Comparison of ENCODE assay signal across 11 mouse cellular contexts in genomic region chr4:141751419-141752075, GRCm38 (mm10). TPM values are rescaled to one million over a fixed set of nuclear protein-coding genes. Genes with fewer than 3 reads are reported as not detected.
DNase-seq lines count a peak whose midpoint lies in the region; ATAC-seq and TF ChIP-seq lines count a peak whose summit lies in the region.
"Had no signal": no experiment of that assay in that cellular context is flagged by ENCODE, and none has a peak within 500 bp of the region (broad histone marks: within the 10 kb centered on the region; RNA-seq: fewer than 3 reads in every experiment).

No protein-coding gene starts in this region.

- 45% methylated on average over 4 of the region's 4 CpGs for WGBS in kidney, embryonic 16.5 days
- 58% methylated on average over 4 of the region's 4 CpGs for WGBS in kidney, embryonic 14.5 days
- 6% methylated on average over 4 of the region's 4 CpGs for WGBS in liver, embryonic 13.5 days (ENCODE audit: insufficient replicate concordance)

- H3K4me1 ChIP-seq in kidney, embryonic 16.5 days (ENCODE audit: insufficient read depth, low read length): no peaks in the 10 kb centered on the region
- H3K4me1 ChIP-seq in kidney, embryonic 14.5 days (ENCODE audit: control insufficient read depth, insufficient read depth, low read length): peaks cover 4% of the 10 kb centered on the region; the same call in 1 of the 2 replicates
- H3K4me1 ChIP-seq in MEL (ENCODE audit: control insufficient read depth in 1 of 2, insufficient read depth in 2 of 2, low read length in 2 of 2): peaks cover 3 to 15% of the 10 kb centered on the region in 2 experiments; a peak in 2 of 4 replicates
- peaks cover 74% of the 10 kb centered on the region for H3K4me1 ChIP-seq in liver, embryonic 13.5 days (replicated peaks)
- H3K4me1 ChIP-seq: limb, embryonic 13.5 days had no signal

- H3K4me3 ChIP-seq in kidney, embryonic 16.5 days (ENCODE audit: low read length): no peak overlapping the region
- H3K4me3 ChIP-seq in kidney, embryonic 14.5 days (ENCODE audit: low read length): no peak overlapping the region
- peak overlapping the region; percentile 1 to 48 for H3K4me3 ChIP-seq in MEL (ENCODE audit: control insufficient read depth in 1 of 2, insufficient read depth in 1 of 2, low read depth in 2 of 2, low read length in 2 of 2)
- peak overlapping the region; percentile 44 for H3K4me3 ChIP-seq in liver, embryonic 13.5 days (replicated peaks)
- H3K4me3 ChIP-seq: limb, embryonic 13.5 days had no signal

- H3K4me2 ChIP-seq in kidney, embryonic 16.5 days (replicated peaks; ENCODE audit: low read depth, low read length): no peak overlapping the region
- H3K4me2 ChIP-seq in kidney, embryonic 14.5 days (replicated peaks; ENCODE audit: low read depth, low read length): no peak overlapping the region
- peak overlapping the region; percentile 73 for H3K4me2 ChIP-seq in liver, embryonic 13.5 days
- H3K4me2 ChIP-seq: limb, embryonic 13.5 days had no signal

- H3K27me3 ChIP-seq in kidney, embryonic 16.5 days (ENCODE audit: insufficient read depth, low read length): no peaks in the 10 kb centered on the region
- H3K27me3 ChIP-seq in kidney, embryonic 14.5 days (ENCODE audit: control insufficient read depth, insufficient read depth, low read length): no peaks in the 10 kb centered on the region
- H3K27me3 ChIP-seq in MEL (ENCODE audit: control insufficient read depth in 1 of 2, insufficient read depth in 2 of 2, low read length in 2 of 2): no peaks in the 10 kb centered on the region
- no peaks in the 10 kb centered on the region for H3K27me3 ChIP-seq in liver, embryonic 13.5 days

- no peaks in the 10 kb centered on the region for H3K36me3 ChIP-seq in kidney, embryonic 16.5 days (ENCODE audit: insufficient read depth, low read length)
- no peaks in the 10 kb centered on the region for H3K36me3 ChIP-seq in kidney, embryonic 14.5 days (ENCODE audit: control insufficient read depth, insufficient read depth, low read length)
- H3K36me3 ChIP-seq in MEL (ENCODE audit: control insufficient read depth in 1 of 2, insufficient read depth in 2 of 2, low read length in 2 of 2): peaks cover 0 to 3% of the 10 kb centered on the region in 2 experiments; a peak in 2 of 4 replicates
- 0 out of 2 replicates have a peak, but pooled peaks cover 3% of the 10 kb centered on the region for H3K36me3 ChIP-seq in liver, embryonic 13.5 days
- H3K36me3 ChIP-seq: limb, embryonic 13.5 days had no signal

- TF ChIP-seq EP300 in MEL (IDR thresholded peaks at IDR 0.05; ENCODE audit: low read depth in 1 of 2, low read length in 2 of 2): peak; percentile 94 to 96

- peak overlapping the region; percentile 26; the same call in 1 of the 2 replicates for H3K9ac ChIP-seq in kidney, embryonic 16.5 days (replicated peaks; ENCODE audit: low read length)
- H3K9ac ChIP-seq in kidney, embryonic 14.5 days (ENCODE audit: low read depth, low read length): no peak overlapping the region
- peak overlapping the region; percentile 52 for H3K9ac ChIP-seq in MEL (ENCODE audit: control insufficient read depth, low read depth, low read length, poor library complexity, severe bottlenecking)
- peak overlapping the region; percentile 71 for H3K9ac ChIP-seq in liver, embryonic 13.5 days
- H3K9ac ChIP-seq: limb, embryonic 13.5 days had no signal

- H3K9me3 ChIP-seq in kidney, embryonic 16.5 days (ENCODE audit: low read length): no peaks in the 10 kb centered on the region
- H3K9me3 ChIP-seq in kidney, embryonic 14.5 days (ENCODE audit: control insufficient read depth, low read length): no peaks in the 10 kb centered on the region
- no peaks in the 10 kb centered on the region for H3K9me3 ChIP-seq in MEL (replicated peaks; ENCODE audit: insufficient read depth, low read length)
- H3K9me3 ChIP-seq in liver, embryonic 13.5 days (replicated peaks): no peaks in the 10 kb centered on the region
- H3K9me3 ChIP-seq: limb, embryonic 13.5 days had no signal

- DNase-seq in MEL (ENCODE audit: low read depth, low spot score): peak; percentile 78
- peak; percentile 67 for DNase-seq in liver, embryonic 13.5 days
- DNase-seq in ovary, postnatal 14 days (ENCODE audit: low spot score): no peak
- no peak for DNase-seq in cerebellum, postnatal 10 days
- no peak for DNase-seq in urinary bladder, postnatal 10 days (ENCODE audit: low spot score)
- DNase-seq: kidney, postnatal 4 days had no signal

- no peak for TF ChIP-seq RAD21 in MEL (IDR thresholded peaks at IDR 0.05; ENCODE audit: low read depth, low read length)

- no peak overlapping the region for H3K27ac ChIP-seq in kidney, embryonic 16.5 days (ENCODE audit: low read length)
- H3K27ac ChIP-seq in kidney, embryonic 14.5 days (ENCODE audit: low read depth, low read length): no peak overlapping the region; the same call in 1 of the 2 replicates
- H3K27ac ChIP-seq in MEL (ENCODE audit: control insufficient read depth, low read depth, low read length): peak overlapping the region; percentile 92
- H3K27ac ChIP-seq in liver, embryonic 13.5 days: peak overlapping the region; percentile 99
- H3K27ac ChIP-seq: limb, embryonic 13.5 days had no signal

- 0 out of 2 replicates have a peak, but pooled peaks have one; percentile 40 for ATAC-seq in kidney, embryonic 16.5 days (ENCODE audit: low FRiP score, low TSS enrichment)
- no peak for ATAC-seq in kidney, embryonic 14.5 days (ENCODE audit: low FRiP score, low TSS enrichment)
- peak; percentile 60 for ATAC-seq in common myeloid progenitor, adult 5-6 weeks (replicated peaks; ENCODE audit: low read depth, poor library complexity, severe bottlenecking)
- ATAC-seq in liver, embryonic 13.5 days (ENCODE audit: low read depth): peak; percentile 90

- H3K79me2 ChIP-seq in MEL (ENCODE audit: control insufficient read depth, insufficient read depth, low read length, poor library complexity): no peaks in the 10 kb centered on the region

- no peak for TF ChIP-seq CTCF in MEL (IDR thresholded peaks at IDR 0.05 in 2 of 3, conservative IDR thresholded peaks at IDR 0.05 in 1 of 3; ENCODE audit: control insufficient read depth in 1 of 3, insufficient read depth in 1 of 3, low read depth in 2 of 3, low read length in 3 of 3, poor library complexity in 1 of 3, severe bottlenecking in 1 of 3)

- no peak for TF ChIP-seq POLR2A in MEL (IDR thresholded peaks at IDR 0.05; ENCODE audit: control insufficient read depth in 1 of 2, insufficient read depth in 1 of 2, low read depth in 1 of 2, low read length in 2 of 2, poor library complexity in 1 of 2)

TF ChIP-seq in MEL, 35 proteins besides CTCF, POLR2A, EP300 and RAD21 (continues in another document):
- TF ChIP-seq MAFK (IDR thresholded peaks at IDR 0.05; ENCODE audit: borderline replicate concordance, low read depth, low read length) (no peak), E2F4 (IDR thresholded peaks at IDR 0.05; ENCODE audit: borderline replicate concordance, low read depth, low read length) (no peak), NRF1 (IDR thresholded peaks at IDR 0.05; ENCODE audit: insufficient read depth, low read depth, low read length, poor library complexity, severe bottlenecking) (no peak), MAZ (IDR thresholded peaks at IDR 0.05; ENCODE audit: low read depth, low read length) (no peak), SMC3 (IDR thresholded peaks at IDR 0.05; ENCODE audit: low read depth, low read length) (no peak), POLR2AphosphoS5 (IDR thresholded peaks at IDR 0.05; ENCODE audit: borderline replicate concordance, low read depth, low read length) (no peak), ETS1 (IDR thresholded peaks at IDR 0.05; ENCODE audit: low read depth, low read length) (peak; percentile 87), CHD1 (IDR thresholded peaks at IDR 0.05; ENCODE audit: low read depth, low read length) (no peak), MYB (IDR thresholded peaks at IDR 0.05; ENCODE audit: low read depth, low read length) (peak; percentile 85)

RNA-seq across cellular contexts. Expression of gene Agmat, which starts 5.1 kb away (rescaled TPM):
- polyA plus RNA-seq in kidney, embryonic 16.5 days (2015; fragmentation: Nextera tagmentation; extraction: Ambion mirVana): 1.7 and 2.0 TPM in 2 replicates
- 1.1 and 1.6 TPM in 2 replicates for polyA plus RNA-seq in kidney, embryonic 14.5 days (2014; fragmentation: Nextera tagmentation; extraction: Ambion mirVana)
- total RNA-seq in MEL (2012; rRNA removed): 0.12 TPM in 1 of 2 replicates, not detected in the other
- under 1 TPM in 1 of 2 experiments, not detected in 1; 0.07 TPM for polyA plus RNA-seq in MEL (2012; ENCODE audit: insufficient read depth in 1 of 2, insufficient read length in 2 of 2, low read depth in 1 of 2, low replicate concordance in 2 of 2, missing spikeins in 1 of 2)
- not detected in 2 replicates for total RNA-seq in common myeloid progenitor, adult 5-6 weeks (2017)
- 18.4 and 18.5 TPM in 2 replicates for polyA plus RNA-seq in liver, embryonic 13.5 days (2015; fragmentation: Nextera tagmentation; extraction: Ambion mirVana)
- polyA plus RNA-seq: neural tube, embryonic 11.5 days had no signal

RNA-seq across cellular contexts. Expression of gene Ddi2, which starts 28.3 kb away (rescaled TPM):
- polyA plus RNA-seq in kidney, embryonic 16.5 days (2015; fragmentation: Nextera tagmentation; extraction: Ambion mirVana): 19.1 and 20.9 TPM in 2 replicates
- polyA plus RNA-seq in kidney, embryonic 14.5 days (2014; fragmentation: Nextera tagmentation; extraction: Ambion mirVana): 11.0 and 20.6 TPM in 2 replicates
- 37.6 and 40.7 TPM in 2 replicates for total RNA-seq in MEL (2012; rRNA removed)
- polyA plus RNA-seq in MEL (2012; ENCODE audit: insufficient read depth in 1 of 2, insufficient read length in 2 of 2, low read depth in 1 of 2, low replicate concordance in 2 of 2, missing spikeins in 1 of 2): 10 to 100 TPM in 1 of 2 experiments, not detected in 1; 42.8 TPM
- total RNA-seq in common myeloid progenitor, adult 5-6 weeks (2017): 27.4 and 30.6 TPM in 2 replicates
- polyA plus RNA-seq in liver, embryonic 13.5 days (2015; fragmentation: Nextera tagmentation; extraction: Ambion mirVana): 15.0 and 19.1 TPM in 2 replicates

RNA-seq across cellular contexts. Expression of gene Dnajc16, which starts 39.2 kb away (rescaled TPM):
- 5.4 and 5.8 TPM in 2 replicates for polyA plus RNA-seq in kidney, embryonic 16.5 days (2015; fragmentation: Nextera tagmentation; extraction: Ambion mirVana)
- polyA plus RNA-seq in kidney, embryonic 14.5 days (2014; fragmentation: Nextera tagmentation; extraction: Ambion mirVana): 3.2 and 5.2 TPM in 2 replicates
- total RNA-seq in MEL (2012; rRNA removed): 3.2 and 3.4 TPM in 2 replicates
- 1 to 10 TPM in 1 of 2 experiments, not detected in 1; 6.8 TPM for polyA plus RNA-seq in MEL (2012; ENCODE audit: insufficient read depth in 1 of 2, insufficient read length in 2 of 2, low read depth in 1 of 2, low replicate concordance in 2 of 2, missing spikeins in 1 of 2)
- 4.9 and 9.0 TPM in 2 replicates for total RNA-seq in common myeloid progenitor, adult 5-6 weeks (2017)
- 2.1 and 2.2 TPM in 2 replicates for polyA plus RNA-seq in liver, embryonic 13.5 days (2015; fragmentation: Nextera tagmentation; extraction: Ambion mirVana)

RNA-seq across cellular contexts. Expression of gene Casp9, which starts 41.9 kb away (rescaled TPM):
- polyA plus RNA-seq in kidney, embryonic 16.5 days (2015; fragmentation: Nextera tagmentation; extraction: Ambion mirVana): 30.2 and 31.8 TPM in 2 replicates
- polyA plus RNA-seq in kidney, embryonic 14.5 days (2014; fragmentation: Nextera tagmentation; extraction: Ambion mirVana): 14.5 and 24.3 TPM in 2 replicates
- total RNA-seq in MEL (2012; rRNA removed): 2.8 and 3.8 TPM in 2 replicates
- 1 to 10 TPM in 1 of 2 experiments, not detected in 1; 6.4 TPM for polyA plus RNA-seq in MEL (2012; ENCODE audit: insufficient read depth in 1 of 2, insufficient read length in 2 of 2, low read depth in 1 of 2, low replicate concordance in 2 of 2, missing spikeins in 1 of 2)
- total RNA-seq in common myeloid progenitor, adult 5-6 weeks (2017): 12.1 and 14.2 TPM in 2 replicates
- 9.1 and 11.0 TPM in 2 replicates for polyA plus RNA-seq in liver, embryonic 13.5 days (2015; fragmentation: Nextera tagmentation; extraction: Ambion mirVana)

Comparison
In these comparisons a context has a peak if more than half of its experiments do, and no peak if none do; other contexts are left out.
1. H3K27ac ChIP-seq: peak in MEL (single experiment) and liver, embryonic 13.5 days (single experiment); none in kidney, embryonic 16.5 days (single experiment) and kidney, embryonic 14.5 days (single experiment).
2. H3K4me3 ChIP-seq: peak in MEL (2 of 2) and liver, embryonic 13.5 days (single experiment); none in kidney, embryonic 16.5 days (single experiment) and kidney, embryonic 14.5 days (single experiment).
3. DNase-seq: peak in MEL (single experiment) and liver, embryonic 13.5 days (single experiment); none in ovary, postnatal 14 days (single experiment), cerebellum, postnatal 10 days (0 of 2) and urinary bladder, postnatal 10 days (single experiment).